Mouse (Mus musculus): ENCODE measurements around the gene Det1. TPM values are rescaled to one million over a fixed set of nuclear protein-coding genes. Genes with fewer than 3 reads are reported as not detected.

Gene Det1
- polyA plus RNA-seq, 1 experiment from 2014 or later: 11.2 TPM

- Histone ChIP-seq H3K27ac (ENCODE audit: low read depth, low read length) (no peak overlapping the region), H3K9me3 (ENCODE audit: control insufficient read depth) (no peaks in the 10 kb centered on the region), H3K9ac (ENCODE audit: low read depth, low read length) (no peak overlapping the region), H3K4me2 (replicated peaks; ENCODE audit: low read depth) (no peak overlapping the region), H3K36me3 (ENCODE audit: control insufficient read depth, insufficient read depth) (no peaks in the 10 kb centered on the region), H3K4me3 (ENCODE audit: low read depth, low read length) (no peak overlapping the region), H3K4me1 (replicated peaks; ENCODE audit: control insufficient read depth, insufficient read depth, low read length) (no peaks in the 10 kb centered on the region), H3K27me3 (replicated peaks; ENCODE audit: control insufficient read depth, insufficient read depth, low read length) (peaks cover 50% of the 10 kb centered on the region)
- TF ChIP-seq CTCF (IDR thresholded peaks at IDR 0.05; ENCODE audit: low read depth): no peak
- WGBS: 72% methylated on average over 4 of the region's 4 CpGs
- no peak for ATAC-seq
Observed at GRCm38 (mm10) chr7:78886496-78886895, 39.4 kb upstream of the Det1 start.

GRCm38 (mm10) chr7:78885404-78885803 lies 38.3 kb upstream of the Det1 start:
- Histone ChIP-seq H3K27me3 (replicated peaks; ENCODE audit: control insufficient read depth, insufficient read depth, low read length) (peaks cover 56% of the 10 kb centered on the region), H3K4me2 (replicated peaks; ENCODE audit: low read depth) (no peak overlapping the region), H3K9me3 (ENCODE audit: control insufficient read depth) (no peaks in the 10 kb centered on the region), H3K27ac (ENCODE audit: low read depth, low read length) (no peak overlapping the region), H3K4me1 (replicated peaks; ENCODE audit: control insufficient read depth, insufficient read depth, low read length) (no peaks in the 10 kb centered on the region), H3K4me3 (ENCODE audit: low read depth, low read length) (no peak overlapping the region), H3K36me3 (ENCODE audit: control insufficient read depth, insufficient read depth) (no peaks in the 10 kb centered on the region), H3K9ac (ENCODE audit: low read depth, low read length) (no peak overlapping the region)
- no peak for TF ChIP-seq CTCF (IDR thresholded peaks at IDR 0.05; ENCODE audit: low read depth)
- 71% methylated on average over 5 of the region's 5 CpGs for WGBS
- ATAC-seq: no peak

GRCm38 (mm10) chr7:78884139-78884538 lies 37.1 kb upstream of the Det1 start:
- H3K4me1 ChIP-seq (replicated peaks; ENCODE audit: control insufficient read depth, insufficient read depth, low read length): no peaks in the 10 kb centered on the region
- no peak overlapping the region for H3K9ac ChIP-seq (ENCODE audit: low read depth, low read length)
- TF ChIP-seq CTCF (IDR thresholded peaks at IDR 0.05; ENCODE audit: low read depth): no peak
- H3K9me3 ChIP-seq (ENCODE audit: control insufficient read depth): no peaks in the 10 kb centered on the region
- ATAC-seq: no peak
- no peaks in the 10 kb centered on the region for H3K36me3 ChIP-seq (ENCODE audit: control insufficient read depth, insufficient read depth)
- H3K27me3 ChIP-seq (replicated peaks; ENCODE audit: control insufficient read depth, insufficient read depth, low read length): peaks cover 51% of the 10 kb centered on the region
- WGBS: 7% methylated on average over 6 of the region's 6 CpGs
- H3K4me3 ChIP-seq (ENCODE audit: low read depth, low read length): no peak overlapping the region
- no peak overlapping the region for H3K4me2 ChIP-seq (replicated peaks; ENCODE audit: low read depth)
- no peak overlapping the region for H3K27ac ChIP-seq (ENCODE audit: low read depth, low read length)

- no peak for TF ChIP-seq CTCF (IDR thresholded peaks at IDR 0.05; ENCODE audit: low read depth)
- WGBS: 17% methylated on average over 8 of the region's 8 CpGs
- Histone ChIP-seq H3K9ac (ENCODE audit: low read depth, low read length) (no peak overlapping the region), H3K9me3 (ENCODE audit: control insufficient read depth) (no peaks in the 10 kb centered on the region), H3K4me3 (ENCODE audit: low read depth, low read length) (no peak overlapping the region), H3K27ac (ENCODE audit: low read depth, low read length) (no peak overlapping the region), H3K36me3 (ENCODE audit: control insufficient read depth, insufficient read depth) (no peaks in the 10 kb centered on the region), H3K4me2 (replicated peaks; ENCODE audit: low read depth) (no peak overlapping the region), H3K27me3 (replicated peaks; ENCODE audit: control insufficient read depth, insufficient read depth, low read length) (peaks cover 51% of the 10 kb centered on the region), H3K4me1 (replicated peaks; ENCODE audit: control insufficient read depth, insufficient read depth, low read length) (no peaks in the 10 kb centered on the region)
- no peak for ATAC-seq
Observed at GRCm38 (mm10) chr7:78883726-78884060, 36.6 kb upstream of the Det1 start.

GRCm38 (mm10) chr7:78883016-78883725 lies 36.1 kb upstream of the Det1 start:
- Histone ChIP-seq H3K4me3 (ENCODE audit: low read depth, low read length) (0 out of 2 replicates have a peak overlapping the region, but pooled peaks have one; percentile 14), H3K9ac (ENCODE audit: low read depth, low read length) (no peak overlapping the region)

GRCm38 (mm10) chr7:78882469-78882837 lies 35.4 kb upstream of the Det1 start:
- ATAC-seq: no peak
- Histone ChIP-seq H3K27ac (ENCODE audit: low read depth, low read length) (no peak overlapping the region), H3K4me3 (ENCODE audit: low read depth, low read length) (peak overlapping the region; percentile 14; the same call in 1 of the 2 replicates), H3K27me3 (replicated peaks; ENCODE audit: control insufficient read depth, insufficient read depth, low read length) (peaks cover 51% of the 10 kb centered on the region), H3K36me3 (ENCODE audit: control insufficient read depth, insufficient read depth) (no peaks in the 10 kb centered on the region), H3K9me3 (ENCODE audit: control insufficient read depth) (no peaks in the 10 kb centered on the region), H3K9ac (ENCODE audit: low read depth, low read length) (no peak overlapping the region), H3K4me2 (replicated peaks; ENCODE audit: low read depth) (peak overlapping the region; percentile 43), H3K4me1 (replicated peaks; ENCODE audit: control insufficient read depth, insufficient read depth, low read length) (no peaks in the 10 kb centered on the region)
- TF ChIP-seq CTCF (IDR thresholded peaks at IDR 0.05; ENCODE audit: low read depth): no peak
- 7% methylated on average over 16 of the region's 23 CpGs for WGBS

More at GRCm38 (mm10) chr7:78883016-78883725, 36.1 kb upstream of the Det1 start:
- Histone ChIP-seq H3K4me1 (replicated peaks; ENCODE audit: control insufficient read depth, insufficient read depth, low read length) (no peaks in the 10 kb centered on the region), H3K9me3 (ENCODE audit: control insufficient read depth) (no peaks in the 10 kb centered on the region), H3K27ac (ENCODE audit: low read depth, low read length) (no peak overlapping the region), H3K36me3 (ENCODE audit: control insufficient read depth, insufficient read depth) (no peaks in the 10 kb centered on the region), H3K27me3 (replicated peaks; ENCODE audit: control insufficient read depth, insufficient read depth, low read length) (peaks cover 51% of the 10 kb centered on the region), H3K4me2 (replicated peaks; ENCODE audit: low read depth) (peak overlapping the region; percentile 43; the same call in 1 of the 2 replicates)
- 0 out of 2 replicates have a peak, but pooled peaks have one; percentile 18 for ATAC-seq
- 3% methylated on average over 34 of the region's 34 CpGs for WGBS
- no peak for TF ChIP-seq CTCF (IDR thresholded peaks at IDR 0.05; ENCODE audit: low read depth)

Measured in intestine, postnatal 0 days (tissue).